Mouse (Mus musculus) megakaryocyte, embryonic 14.5 days (primary cell): ENCODE results near the gene Ccdc186. TPM values are rescaled to one million over a fixed set of nuclear protein-coding genes. Genes with fewer than 3 reads are reported as not detected.
A peak's percentile ranks its signal among the peaks of the same experiment; 100 is the strongest.

Experiments
- H3K27me3 ChIP-seq: replicated peaks from 2 replicates; pipeline ENCODE3; 2012; ENCODE audit warnings: inconsistent platforms
- H3K36me3 ChIP-seq: replicated peaks from 2 replicates; pipeline ENCODE3; 2012; ENCODE audit warnings: low read length, inconsistent platforms, mixed read lengths
- H3K4me1 ChIP-seq: 2 replicates; pipeline ENCODE4 v1.6.1; 2012; ENCODE audit warnings: inconsistent platforms
- H3K4me3 ChIP-seq: replicated peaks from 2 replicates; pipeline ENCODE3; 2012; ENCODE audit warnings: moderate library complexity, mild to moderate bottlenecking, inconsistent platforms
- H3K9me3 ChIP-seq: 2 replicates; pipeline ENCODE4 v1.6.1; 2012; ENCODE audit warnings: inconsistent platforms
- FLI1 ChIP-seq: IDR thresholded peaks from 2 replicates; pipeline ENCODE4 v1.6.1; 2012; ENCODE audit warnings: low read length, inconsistent platforms, mixed read lengths
- GATA1 ChIP-seq: IDR thresholded peaks from 3 replicates; pipeline ENCODE4 v1.6.1; 2012; ENCODE audit warnings: mixed read lengths, low read length, inconsistent platforms, borderline replicate concordance
- polyA plus RNA-seq: library from polyadenylated mRNA; stranded (reverse); fragments of >175 nt; gene quantifications from 2 replicates; pipeline ENCODE4 v1.2.3, GENCODE M21; 2012; ENCODE audit warnings: low replicate concordance; ENCODE audit not compliant: insufficient read depth

Ccdc186 gene
- polyA plus RNA-seq, 1 experiment = 0.72 TPM

- Histone ChIP-seq H3K4me3 (no peak within 1 kb of the TSS), H3K4me1 (peaks cover 7% of the 10 kb centered on the region), H3K9me3 (peaks cover 11% of the 10 kb centered on the region), H3K27me3 (peaks cover 47% of the 10 kb centered on the region), H3K36me3 (no peaks in the 10 kb centered on the region)
- TF ChIP-seq FLI1 = no peak
- no peak for TF ChIP-seq GATA1
These were observed 4.1 kb upstream of the Ccdc186 start, which contains the start of gene Tdrd1 for GRCm38 (mm10) chr19:56826047-56826631. TSS of gene Tdrd1 (plus strand) at chr19:56826209.

- TF ChIP-seq FLI1 (no peak), GATA1 (no peak)
- Histone ChIP-seq H3K4me3 (peak overlapping the region; percentile 98), H3K36me3 (no peaks in the 10 kb centered on the region), H3K27me3 (peaks cover 29% of the 10 kb centered on the region), H3K9me3 (peaks cover 11% of the 10 kb centered on the region), H3K4me1 (peaks cover 36% of the 10 kb centered on the region)
These were observed 452 bp upstream of the Ccdc186 start for GRCm38 (mm10) chr19:56822448-56822836.

GRCm38 (mm10) chr19:56821040-56821797 lies 771 bp downstream of the Ccdc186 start:
- peak overlapping the region; percentile 98 for H3K4me3 ChIP-seq
- peaks cover 19% of the 10 kb centered on the region for H3K27me3 ChIP-seq
- peaks cover 49% of the 10 kb centered on the region for H3K4me1 ChIP-seq
- no peaks in the 10 kb centered on the region for H3K36me3 ChIP-seq
- no peak for TF ChIP-seq FLI1
- TF ChIP-seq GATA1 = no peak
- H3K9me3 ChIP-seq = peaks cover 7% of the 10 kb centered on the region

GRCm38 (mm10) chr19:56817851-56818526 lies 4.0 kb downstream of the Ccdc186 start:
- peak overlapping the region; percentile 66 for H3K4me3 ChIP-seq
- H3K9me3 ChIP-seq = no peaks in the 10 kb centered on the region
- TF ChIP-seq GATA1 (no peak), FLI1 (no peak)
- H3K27me3 ChIP-seq = peaks cover under 1% of the 10 kb centered on the region
- peaks cover 26% of the 10 kb centered on the region for H3K36me3 ChIP-seq
- H3K4me1 ChIP-seq = peaks cover 64% of the 10 kb centered on the region

- TF ChIP-seq GATA1 (no peak), FLI1 (no peak)
- H3K27me3 ChIP-seq = no peaks in the 10 kb centered on the region
- peaks cover 71% of the 10 kb centered on the region for H3K4me1 ChIP-seq
- H3K36me3 ChIP-seq = peaks cover 69% of the 10 kb centered on the region
- no peak overlapping the region for H3K4me3 ChIP-seq
- no peaks in the 10 kb centered on the region for H3K9me3 ChIP-seq
These were observed 8.6 kb downstream of the Ccdc186 start for GRCm38 (mm10) chr19:56813360-56813759.

- no peak overlapping the region for H3K4me3 ChIP-seq
- TF ChIP-seq GATA1 (no peak), FLI1 (no peak)
- no peaks in the 10 kb centered on the region for H3K27me3 ChIP-seq
- peaks cover 87% of the 10 kb centered on the region for H3K36me3 ChIP-seq
- no peaks in the 10 kb centered on the region for H3K9me3 ChIP-seq
- peaks cover 54% of the 10 kb centered on the region for H3K4me1 ChIP-seq
These were observed 10.4 kb downstream of the Ccdc186 start for GRCm38 (mm10) chr19:56811590-56811989.

GRCm38 (mm10) chr19:56810641-56811146 lies 11.3 kb downstream of the Ccdc186 start:
- H3K9me3 ChIP-seq = no peaks in the 10 kb centered on the region
- H3K36me3 ChIP-seq = peaks cover 93% of the 10 kb centered on the region
- no peak for TF ChIP-seq FLI1
- TF ChIP-seq GATA1 = no peak
- H3K4me1 ChIP-seq = peaks cover 48% of the 10 kb centered on the region
- no peak overlapping the region for H3K4me3 ChIP-seq
- no peaks in the 10 kb centered on the region for H3K27me3 ChIP-seq

- H3K4me1 ChIP-seq = peaks cover 60% of the 10 kb centered on the region
- no peaks in the 10 kb centered on the region for H3K27me3 ChIP-seq
- H3K9me3 ChIP-seq = no peaks in the 10 kb centered on the region
- H3K36me3 ChIP-seq = peaks cover 92% of the 10 kb centered on the region
- no peak overlapping the region for H3K4me3 ChIP-seq
- TF ChIP-seq FLI1 (no peak), GATA1 (no peak)
These were observed 13.2 kb downstream of the Ccdc186 start for GRCm38 (mm10) chr19:56808771-56809170.

GRCm38 (mm10) chr19:56807122-56807521 lies 14.9 kb downstream of the Ccdc186 start:
- no peaks in the 10 kb centered on the region for H3K9me3 ChIP-seq
- TF ChIP-seq GATA1 (no peak), FLI1 (no peak)
- peaks cover 67% of the 10 kb centered on the region for H3K4me1 ChIP-seq
- H3K27me3 ChIP-seq = no peaks in the 10 kb centered on the region
- peaks cover 88% of the 10 kb centered on the region for H3K36me3 ChIP-seq
- no peak overlapping the region for H3K4me3 ChIP-seq

- Histone ChIP-seq H3K4me3 (peak overlapping the region; percentile 46), H3K36me3 (peaks cover 88% of the 10 kb centered on the region), H3K27me3 (no peaks in the 10 kb centered on the region), H3K4me1 (peaks cover 69% of the 10 kb centered on the region), H3K9me3 (no peaks in the 10 kb centered on the region)
- TF ChIP-seq FLI1 (no peak), GATA1 (no peak)
These were observed 16.6 kb downstream of the Ccdc186 start for GRCm38 (mm10) chr19:56805366-56805765.
